Mouse (Mus musculus): ENCODE measurements around the gene Cacna1g. TPM values are rescaled to one million over a fixed set of nuclear protein-coding genes. Genes with fewer than 3 reads are reported as not detected.

Cacna1g gene
- polyA plus RNA-seq, 1 experiment from 2014 or later: 0.29 TPM

DNA sequence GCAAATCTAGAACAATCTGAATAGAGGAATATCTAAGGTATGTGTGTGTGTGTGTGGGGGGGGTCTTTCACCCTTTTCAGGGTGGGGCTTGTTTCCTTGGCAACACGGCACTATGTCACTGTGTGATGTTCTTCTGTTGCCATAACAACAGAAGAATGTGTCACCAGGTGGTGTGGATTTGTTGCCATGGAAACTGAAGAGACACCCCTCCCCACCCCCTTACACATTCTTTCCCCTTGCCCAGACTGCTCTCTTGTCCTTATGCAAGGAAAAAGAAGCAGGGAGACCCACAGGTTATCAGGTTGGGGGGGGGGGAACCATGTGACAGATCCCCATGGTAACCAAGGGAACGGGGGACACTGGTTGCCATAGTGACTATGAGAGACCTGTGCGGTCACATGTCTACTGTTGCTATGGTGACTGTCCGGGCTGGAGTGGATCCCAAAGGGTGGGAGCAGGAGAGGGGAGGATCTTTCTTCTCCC lies 5.4 kb downstream of the Cacna1g start:
- no peaks in the 10 kb centered on the region for H3K9me3 ChIP-seq (ENCODE audit: low read length)
- no peak for TF ChIP-seq CTCF (IDR thresholded peaks at IDR 0.05; ENCODE audit: low read depth)
- no peak for TF ChIP-seq EP300 (IDR thresholded peaks at IDR 0.05; ENCODE audit: low read depth)
- ATAC-seq: no peak
- H3K9ac ChIP-seq (replicated peaks): no peak overlapping the region
- no peaks in the 10 kb centered on the region for H3K36me3 ChIP-seq (replicated peaks; ENCODE audit: insufficient read depth, low read length)
- H3K4me1 ChIP-seq (ENCODE audit: insufficient read depth): peaks cover 8% of the 10 kb centered on the region
- 54% methylated on average over 4 of the region's 4 CpGs for WGBS (ENCODE audit: insufficient replicate concordance)
- H3K27me3 ChIP-seq (ENCODE audit: insufficient read depth, low read length): peaks cover 42% of the 10 kb centered on the region
- DNase-seq: no peak
- H3K4me2 ChIP-seq (ENCODE audit: low read depth, low read length): no peak overlapping the region
- no peak overlapping the region for H3K4me3 ChIP-seq (ENCODE audit: low read depth, low read length)
- H3K27ac ChIP-seq (ENCODE audit: low read depth): no peak overlapping the region

DNA sequence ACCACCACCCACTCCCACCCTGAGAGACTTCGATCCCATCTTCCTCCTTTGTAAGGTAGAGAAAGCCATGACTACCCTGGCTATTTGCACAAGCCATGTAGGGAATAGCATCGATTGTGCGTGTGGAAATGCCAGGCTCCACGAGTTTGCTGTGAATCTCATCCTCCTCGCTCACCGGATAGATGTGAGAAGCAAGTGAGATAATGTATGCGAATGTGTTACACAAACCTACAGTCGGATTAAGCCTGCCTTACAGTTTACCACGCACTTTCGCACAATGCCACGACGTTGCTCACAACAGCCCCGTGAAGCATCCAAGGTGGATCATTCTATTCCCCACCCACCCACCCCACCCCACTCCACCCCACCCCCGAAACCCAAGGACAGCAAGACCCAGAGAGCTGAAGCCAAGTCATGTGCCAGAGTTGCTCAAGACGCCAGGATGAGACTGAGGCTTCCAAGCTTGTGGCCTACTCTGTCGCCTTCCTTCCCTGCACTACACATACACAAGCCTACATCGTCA lies 7.6 kb downstream of the Cacna1g start:
- no peak for DNase-seq

DNA sequence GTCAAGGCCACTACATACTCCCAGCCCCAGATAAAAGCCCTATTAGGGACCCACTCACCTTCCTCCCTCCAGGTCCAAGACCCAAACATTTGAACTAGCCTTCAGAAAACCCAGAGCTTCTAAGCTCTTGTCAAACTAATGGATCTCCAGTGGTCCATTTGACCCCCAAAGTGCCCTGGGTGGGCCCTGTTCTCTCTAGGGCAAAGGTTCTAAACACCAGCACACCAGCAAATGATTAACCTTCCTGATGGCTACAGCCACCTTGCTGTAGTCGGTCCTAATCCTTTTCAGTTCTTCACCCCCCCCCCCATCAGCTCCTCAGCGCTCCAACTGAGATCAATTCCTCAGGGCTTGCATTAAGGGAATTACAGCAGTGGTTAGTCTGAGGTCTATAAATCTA lies 9.8 kb downstream of the Cacna1g start:
- no peak for DNase-seq
- no peaks in the 10 kb centered on the region for H3K9me3 ChIP-seq (ENCODE audit: low read length)
- H3K4me2 ChIP-seq (ENCODE audit: low read depth, low read length): no peak overlapping the region
- H3K9ac ChIP-seq (replicated peaks): no peak overlapping the region
- 0 out of 2 replicates have a peak, but pooled peaks cover 3% of the 10 kb centered on the region for H3K27me3 ChIP-seq (ENCODE audit: insufficient read depth, low read length)
- TF ChIP-seq EP300 (IDR thresholded peaks at IDR 0.05; ENCODE audit: low read depth) (no peak), CTCF (IDR thresholded peaks at IDR 0.05; ENCODE audit: low read depth) (no peak)
- no peaks in the 10 kb centered on the region for H3K36me3 ChIP-seq (replicated peaks; ENCODE audit: insufficient read depth, low read length)
- H3K4me3 ChIP-seq (ENCODE audit: low read depth, low read length): no peak overlapping the region
- H3K27ac ChIP-seq (ENCODE audit: low read depth): no peak overlapping the region
- ATAC-seq: no peak
- peaks cover 5% of the 10 kb centered on the region; the same call in 1 of the 2 replicates for H3K4me1 ChIP-seq (ENCODE audit: insufficient read depth)
- 47% methylated on average over 2 of the region's 2 CpGs for WGBS (ENCODE audit: insufficient replicate concordance)

More for the DNA sequence above, 7.6 kb downstream of the Cacna1g start:
- H3K4me3 ChIP-seq (ENCODE audit: low read depth, low read length): no peak overlapping the region
- H3K27me3 ChIP-seq (ENCODE audit: insufficient read depth, low read length): peaks cover 20% of the 10 kb centered on the region
- no peak overlapping the region for H3K9ac ChIP-seq (replicated peaks)
- H3K27ac ChIP-seq (ENCODE audit: low read depth): no peak overlapping the region
- no peak for ATAC-seq
- H3K9me3 ChIP-seq (ENCODE audit: low read length): no peaks in the 10 kb centered on the region
- TF ChIP-seq EP300 (IDR thresholded peaks at IDR 0.05; ENCODE audit: low read depth) (no peak), CTCF (IDR thresholded peaks at IDR 0.05; ENCODE audit: low read depth) (no peak)
- H3K4me2 ChIP-seq (ENCODE audit: low read depth, low read length): no peak overlapping the region
- peaks cover 5% of the 10 kb centered on the region; the same call in 1 of the 2 replicates for H3K4me1 ChIP-seq (ENCODE audit: insufficient read depth)
- 82% methylated on average over 17 of the region's 17 CpGs for WGBS (ENCODE audit: insufficient replicate concordance)
- no peaks in the 10 kb centered on the region for H3K36me3 ChIP-seq (replicated peaks; ENCODE audit: insufficient read depth, low read length)

DNA sequence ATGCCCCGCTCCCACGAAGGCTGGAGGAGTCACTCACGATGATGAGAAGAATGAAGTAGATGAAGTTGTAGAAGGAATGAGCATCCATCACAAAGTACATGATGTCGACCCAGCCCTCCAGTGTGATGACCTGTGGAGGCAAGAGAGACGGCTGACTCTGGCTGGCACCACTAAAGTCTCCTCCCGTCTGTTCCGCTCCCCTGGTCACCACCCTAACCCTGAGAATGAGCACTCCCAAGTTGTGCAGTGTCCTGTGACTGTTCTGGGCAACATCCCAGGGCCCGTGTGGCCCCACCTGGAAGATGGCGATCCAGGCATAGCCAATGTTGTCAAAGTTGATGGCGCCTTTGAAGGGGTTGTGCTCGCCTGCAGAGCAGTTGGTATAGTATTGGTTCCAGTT lies 12.1 kb downstream of the Cacna1g start:
- H3K9ac ChIP-seq (replicated peaks): no peak overlapping the region
- no peak overlapping the region for H3K4me3 ChIP-seq (ENCODE audit: low read depth, low read length)
- H3K4me2 ChIP-seq (ENCODE audit: low read depth, low read length): no peak overlapping the region
- no peak for TF ChIP-seq CTCF (IDR thresholded peaks at IDR 0.05; ENCODE audit: low read depth)
- no peak for TF ChIP-seq EP300 (IDR thresholded peaks at IDR 0.05; ENCODE audit: low read depth)
- H3K36me3 ChIP-seq (replicated peaks; ENCODE audit: insufficient read depth, low read length): no peaks in the 10 kb centered on the region
- DNase-seq (no peak), ATAC-seq (no peak)
- H3K9me3 ChIP-seq (ENCODE audit: low read length): no peaks in the 10 kb centered on the region
- 0 out of 2 replicates have a peak, but pooled peaks cover 3% of the 10 kb centered on the region for H3K27me3 ChIP-seq (ENCODE audit: insufficient read depth, low read length)
- H3K27ac ChIP-seq (ENCODE audit: low read depth): no peak overlapping the region
- peaks cover 5% of the 10 kb centered on the region; the same call in 1 of the 2 replicates for H3K4me1 ChIP-seq (ENCODE audit: insufficient read depth)
- WGBS (ENCODE audit: insufficient replicate concordance): 84% methylated on average over 11 of the region's 11 CpGs

DNA sequence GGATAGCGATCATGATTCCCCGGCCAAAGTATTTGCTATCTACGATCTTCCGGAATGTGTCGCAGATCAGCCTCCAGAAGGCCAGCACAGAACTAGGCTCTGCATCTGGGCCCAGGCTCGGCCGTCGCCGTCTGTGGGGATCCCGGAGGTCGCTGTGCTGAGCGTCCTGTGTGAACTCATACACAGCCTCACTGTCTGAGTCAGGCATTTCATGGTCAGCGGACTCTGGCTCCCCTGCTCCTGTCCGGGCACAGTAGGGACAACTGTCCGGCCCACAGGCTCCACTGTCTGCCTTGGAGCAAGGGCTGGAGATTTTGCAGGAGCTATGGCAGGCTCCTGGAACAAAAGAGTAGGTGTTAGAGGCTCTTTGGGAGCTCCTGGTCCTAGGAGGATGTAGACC lies 17.0 kb downstream of the Cacna1g start:
- 0 out of 2 replicates have a peak, but pooled peaks cover 4% of the 10 kb centered on the region for H3K27me3 ChIP-seq (ENCODE audit: insufficient read depth, low read length)
- H3K36me3 ChIP-seq (replicated peaks; ENCODE audit: insufficient read depth, low read length): no peaks in the 10 kb centered on the region
- no peak overlapping the region for H3K27ac ChIP-seq (ENCODE audit: low read depth)
- no peak for DNase-seq
- H3K4me1 ChIP-seq (ENCODE audit: insufficient read depth): no peaks in the 10 kb centered on the region
- no peak overlapping the region for H3K4me3 ChIP-seq (ENCODE audit: low read depth, low read length)
- no peak overlapping the region for H3K4me2 ChIP-seq (ENCODE audit: low read depth, low read length)
- no peak for ATAC-seq
- no peak for TF ChIP-seq EP300 (IDR thresholded peaks at IDR 0.05; ENCODE audit: low read depth)
- no peak for TF ChIP-seq CTCF (IDR thresholded peaks at IDR 0.05; ENCODE audit: low read depth)
- no peak overlapping the region for H3K9ac ChIP-seq (replicated peaks)
- WGBS (ENCODE audit: insufficient replicate concordance): 74% methylated on average over 15 of the region's 15 CpGs
- H3K9me3 ChIP-seq (ENCODE audit: low read length): no peaks in the 10 kb centered on the region

DNA sequence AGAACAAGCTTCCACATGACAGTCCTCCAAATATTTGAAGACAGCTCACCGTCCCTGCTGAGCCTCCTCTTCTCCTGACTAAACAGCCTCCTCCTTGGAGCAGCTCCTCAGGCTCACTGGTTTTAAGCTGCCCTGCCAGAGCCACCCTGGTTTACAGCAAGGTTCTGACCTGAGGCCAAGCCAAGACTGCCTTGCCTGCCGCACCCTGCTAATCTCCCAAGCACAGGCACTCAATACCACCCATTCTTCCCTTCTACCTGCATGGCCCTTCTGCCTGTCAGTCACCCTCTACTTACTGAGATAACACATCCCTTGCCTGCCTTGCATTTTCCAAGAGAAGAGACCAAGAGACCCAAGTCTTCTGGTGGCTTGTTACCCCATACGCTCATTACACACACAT lies 17.7 kb downstream of the Cacna1g start:
- Histone ChIP-seq H3K27me3 (ENCODE audit: insufficient read depth, low read length) (0 out of 2 replicates have a peak, but pooled peaks cover 4% of the 10 kb centered on the region), H3K36me3 (replicated peaks; ENCODE audit: insufficient read depth, low read length) (no peaks in the 10 kb centered on the region), H3K4me2 (ENCODE audit: low read depth, low read length) (peak overlapping the region; percentile 19), H3K4me1 (ENCODE audit: insufficient read depth) (no peaks in the 10 kb centered on the region), H3K27ac (ENCODE audit: low read depth) (no peak overlapping the region), H3K4me3 (ENCODE audit: low read depth, low read length) (no peak overlapping the region), H3K9ac (replicated peaks) (no peak overlapping the region), H3K9me3 (ENCODE audit: low read length) (no peaks in the 10 kb centered on the region)
- TF ChIP-seq CTCF (IDR thresholded peaks at IDR 0.05; ENCODE audit: low read depth) (no peak), EP300 (IDR thresholded peaks at IDR 0.05; ENCODE audit: low read depth) (no peak)
- ATAC-seq (peak; percentile 76), DNase-seq (no peak)
- 70% methylated on average over 3 of the region's 3 CpGs for WGBS (ENCODE audit: insufficient replicate concordance)

Data from liver, postnatal 0 days (tissue).